Mouse (Mus musculus) forebrain, embryonic 15.5 days (tissue): Measurements from ENCODE around the gene Il4i1. TPM values are rescaled to one million over a fixed set of nuclear protein-coding genes. Genes with fewer than 3 reads are reported as not detected.

Source experiments
- ATAC-seq: fragments of 200-750 bp; cut with Nextera tagmentation; replicated peaks from 2 replicates; pipeline ENCODE4 v1.8.0; 2017; ENCODE audit warnings: mild to moderate bottlenecking, moderate TSS enrichment, moderate library complexity
- H3K27ac ChIP-seq: fragments of 300-500 bp; sonication (generic); replicated peaks from 2 replicates; pipeline ENCODE4 v1.5.1; 2015; ENCODE audit warnings: mild to moderate bottlenecking, inconsistent platforms
- H3K27me3 ChIP-seq: fragments of 300-500 bp; sonication (generic); 2 replicates; pipeline ENCODE4 v1.6.1; 2015; ENCODE audit warnings: inconsistent platforms
- H3K36me3 ChIP-seq: fragments of 300-500 bp; sonication (generic); 2 replicates; pipeline ENCODE4 v1.6.1; 2015; ENCODE audit warnings: mild to moderate bottlenecking, inconsistent platforms
- H3K4me1 ChIP-seq: fragments of 300-500 bp; sonication (generic); 2 replicates; pipeline ENCODE4 v1.6.1; 2015; ENCODE audit warnings: inconsistent platforms
- H3K4me2 ChIP-seq: fragments of 300-500 bp; sonication (generic); replicated peaks from 2 replicates; pipeline ENCODE4 v1.6.1; 2015; ENCODE audit warnings: mild to moderate bottlenecking, inconsistent platforms
- H3K4me3 ChIP-seq: fragments of 300-500 bp; sonication (generic); 2 replicates; pipeline ENCODE4 v1.5.1; 2015; ENCODE audit warnings: mild to moderate bottlenecking, inconsistent platforms
- H3K9ac ChIP-seq: fragments of 300-500 bp; sonication (generic); replicated peaks from 2 replicates; pipeline ENCODE4 v1.6.1; 2015; ENCODE audit warnings: mild to moderate bottlenecking, inconsistent platforms
- H3K9me3 ChIP-seq: fragments of 300-500 bp; sonication (generic); 2 replicates; pipeline ENCODE4 v1.6.1; 2016; ENCODE audit warnings: inconsistent platforms
- WGBS: fragments of 180-500 bp; shearing (Covaris S2); methylation state at CpG from one replicate; pipeline ENCODE4 v1.1.7; 2015; ENCODE audit warnings: mixed read lengths; 5-methylcytosine and 5-hydroxymethylcytosine counted together
- polyA plus RNA-seq: library from polyadenylated mRNA; unstranded; fragments of >200 nt; fragmentation: Nextera tagmentation; extraction: Ambion mirVana; gene quantifications from 2 replicates; pipeline ENCODE4 v1.2.1, GENCODE M21; 2015

The Il4i1 gene
- polyA plus RNA-seq, 1 experiment from 2014 or later = 1.8 TPM

GRCm38 (mm10) chr7:44810819-44811557, 5.2 kb upstream of the Il4i1 start:
- Histone ChIP-seq H3K4me3 (no peak overlapping the region), H3K27ac (no peak overlapping the region), H3K36me3 (no peaks in the 10 kb centered on the region), H3K9me3 (no peaks in the 10 kb centered on the region), H3K9ac (no peak overlapping the region), H3K27me3 (no peaks in the 10 kb centered on the region), H3K4me1 (peaks cover 10% of the 10 kb centered on the region), H3K4me2 (no peak overlapping the region)
- no peak for ATAC-seq
- WGBS = 92% methylated on average over 7 of the region's 7 CpGs

GRCm38 (mm10) chr7:44812651-44813325, 3.4 kb upstream of the Il4i1 start:
- 91% methylated on average over 20 of the region's 20 CpGs for WGBS
- ATAC-seq = no peak
- peaks cover 22% of the 10 kb centered on the region for H3K4me1 ChIP-seq

GRCm38 (mm10) chr7:44813985-44814384, 2.2 kb upstream of the Il4i1 start:
- Histone ChIP-seq H3K36me3 (no peaks in the 10 kb centered on the region), H3K4me2 (no peak overlapping the region), H3K27me3 (no peaks in the 10 kb centered on the region), H3K9me3 (no peaks in the 10 kb centered on the region), H3K4me1 (peaks cover 34% of the 10 kb centered on the region), H3K27ac (no peak overlapping the region), H3K9ac (no peak overlapping the region), H3K4me3 (no peak overlapping the region)
- WGBS = 91% methylated on average over 3 of the region's 3 CpGs
- ATAC-seq = no peak

More at GRCm38 (mm10) chr7:44812651-44813325, 3.4 kb upstream of the Il4i1 start:
- Histone ChIP-seq H3K36me3 (no peaks in the 10 kb centered on the region), H3K4me3 (no peak overlapping the region), H3K4me2 (no peak overlapping the region), H3K9ac (no peak overlapping the region), H3K9me3 (no peaks in the 10 kb centered on the region), H3K27ac (no peak overlapping the region), H3K27me3 (no peaks in the 10 kb centered on the region)

GRCm38 (mm10) chr7:44814423-44814822, 1.8 kb upstream of the Il4i1 start:
- H3K36me3 ChIP-seq = no peaks in the 10 kb centered on the region
- no peak overlapping the region for H3K4me3 ChIP-seq
- H3K9ac ChIP-seq = no peak overlapping the region
- no peak for ATAC-seq
- no peaks in the 10 kb centered on the region for H3K9me3 ChIP-seq
- no peaks in the 10 kb centered on the region for H3K27me3 ChIP-seq
- WGBS = 91% methylated on average over 4 of the region's 4 CpGs
- H3K4me2 ChIP-seq = no peak overlapping the region
- H3K4me1 ChIP-seq = peaks cover 38% of the 10 kb centered on the region
- no peak overlapping the region for H3K27ac ChIP-seq

- ATAC-seq = peak; percentile 5; the same call in 1 of the 2 replicates
- no peaks in the 10 kb centered on the region for H3K9me3 ChIP-seq
These were observed 1.1 kb upstream of the Il4i1 start for GRCm38 (mm10) chr7:44814952-44815553.

GRCm38 (mm10) chr7:44816470-44817021, 359 bp downstream of the Il4i1 start, which contains the start of gene Atf5:
Gene Atf5, minus strand, starts transcription at chr7:44816658.
- Histone ChIP-seq H3K4me2 (peak within 1 kb of the TSS; percentile 58), H3K4me1 (peaks cover 50% of the 10 kb centered on the region), H3K27ac (peak within 1 kb of the TSS; percentile 95), H3K36me3 (no peaks in the 10 kb centered on the region), H3K9ac (peak within 1 kb of the TSS; percentile 95), H3K4me3 (peak within 1 kb of the TSS; percentile 99), H3K9me3 (no peaks in the 10 kb centered on the region), H3K27me3 (no peaks in the 10 kb centered on the region)
- under 1% methylated on average over 57 of the region's 57 CpGs for WGBS
- no peak; the same call in 1 of the 2 replicates for ATAC-seq

More at GRCm38 (mm10) chr7:44814952-44815553, 1.1 kb upstream of the Il4i1 start:
- Histone ChIP-seq H3K27ac (peak overlapping the region; percentile 95), H3K27me3 (no peaks in the 10 kb centered on the region), H3K4me2 (peak overlapping the region; percentile 58), H3K4me1 (peaks cover 44% of the 10 kb centered on the region), H3K36me3 (no peaks in the 10 kb centered on the region), H3K4me3 (peak overlapping the region; percentile 99), H3K9ac (peak overlapping the region; percentile 34)
- 24% methylated on average over 14 of the region's 14 CpGs for WGBS

GRCm38 (mm10) chr7:44817441-44817840, 1.3 kb downstream of the Il4i1 start:
- 0 out of 2 replicates have a peak overlapping the region, but pooled peaks have one; percentile 19 for H3K27ac ChIP-seq
- ATAC-seq = no peak

GRCm38 (mm10) chr7:44818164-44818563, 2.0 kb downstream of the Il4i1 start:
- peak overlapping the region; percentile 58 for H3K4me2 ChIP-seq
- H3K27ac ChIP-seq = peak overlapping the region; percentile 27; the same call in 1 of the 2 replicates
- peak overlapping the region; percentile 99 for H3K4me3 ChIP-seq
- ATAC-seq = no peak
- no peaks in the 10 kb centered on the region for H3K9me3 ChIP-seq
- H3K9ac ChIP-seq = peak overlapping the region; percentile 95
- WGBS = 4% methylated on average over 2 of the region's 2 CpGs
- peaks cover 56% of the 10 kb centered on the region for H3K4me1 ChIP-seq
- H3K36me3 ChIP-seq = no peaks in the 10 kb centered on the region
- no peaks in the 10 kb centered on the region for H3K27me3 ChIP-seq

More at GRCm38 (mm10) chr7:44817441-44817840, 1.3 kb downstream of the Il4i1 start:
- peak overlapping the region; percentile 58 for H3K4me2 ChIP-seq
- H3K4me3 ChIP-seq = peak overlapping the region; percentile 99
- peak overlapping the region; percentile 95 for H3K9ac ChIP-seq
- 21% methylated on average over 3 of the region's 3 CpGs for WGBS
- H3K9me3 ChIP-seq = no peaks in the 10 kb centered on the region
- H3K27me3 ChIP-seq = no peaks in the 10 kb centered on the region
- peaks cover 50% of the 10 kb centered on the region for H3K4me1 ChIP-seq
- H3K36me3 ChIP-seq = no peaks in the 10 kb centered on the region

- Histone ChIP-seq H3K4me2 (peak overlapping the region; percentile 58), H3K36me3 (no peaks in the 10 kb centered on the region), H3K4me3 (peak overlapping the region; percentile 99), H3K9ac (peak overlapping the region; percentile 30), H3K27ac (peak overlapping the region; percentile 27; the same call in 1 of the 2 replicates), H3K9me3 (no peaks in the 10 kb centered on the region), H3K27me3 (no peaks in the 10 kb centered on the region), H3K4me1 (peaks cover 63% of the 10 kb centered on the region)
- 23% methylated on average over 6 of the region's 6 CpGs for WGBS
- ATAC-seq = no peak
These were observed 2.6 kb downstream of the Il4i1 start for GRCm38 (mm10) chr7:44818751-44819235.

GRCm38 (mm10) chr7:44819391-44819790, 3.2 kb downstream of the Il4i1 start:
- no peaks in the 10 kb centered on the region for H3K27me3 ChIP-seq
- ATAC-seq = no peak
- peaks cover 66% of the 10 kb centered on the region for H3K4me1 ChIP-seq
- peak overlapping the region; percentile 58 for H3K4me2 ChIP-seq
- peak overlapping the region; percentile 30; the same call in 1 of the 2 replicates for H3K9ac ChIP-seq
- no peak overlapping the region for H3K27ac ChIP-seq
- 85% methylated on average over 2 of the region's 2 CpGs for WGBS
- H3K9me3 ChIP-seq = no peaks in the 10 kb centered on the region
- no peaks in the 10 kb centered on the region for H3K36me3 ChIP-seq
- peak overlapping the region; percentile 99; the same call in 1 of the 2 replicates for H3K4me3 ChIP-seq

GRCm38 (mm10) chr7:44819863-44820262, 3.7 kb downstream of the Il4i1 start:
- Histone ChIP-seq H3K36me3 (no peaks in the 10 kb centered on the region), H3K9ac (0 out of 2 replicates have a peak overlapping the region, but pooled peaks have one; percentile 30), H3K27me3 (no peaks in the 10 kb centered on the region), H3K27ac (no peak overlapping the region), H3K9me3 (no peaks in the 10 kb centered on the region), H3K4me3 (no peak overlapping the region), H3K4me1 (peaks cover 67% of the 10 kb centered on the region), H3K4me2 (0 out of 2 replicates have a peak overlapping the region, but pooled peaks have one; percentile 58)
- no peak for ATAC-seq
- 65% methylated on average over 5 of the region's 5 CpGs for WGBS
